Mouse (Mus musculus) MEL (cell line): ENCODE results near the gene Olfr875. TPM values are rescaled to one million over a fixed set of nuclear protein-coding genes. Genes with fewer than 3 reads are reported as not detected.

Experiments
- polyA plus RNA-seq, 2 experiments: library from polyadenylated mRNA; stranded (reverse) in 1 of 2; unstranded in 1 of 2; fragments of >175 nt in 1 of 2; fragments of >200 nt in 1 of 2; gene quantifications; 2 replicates each; pipeline versions ENCODE4 v1.2.1 to v1.2.4; 2012; ENCODE audit warnings: low replicate concordance in 2 of 2, low read depth in 1 of 2; ENCODE audit not compliant: insufficient read length in 2 of 2, insufficient read depth in 1 of 2, missing spikeins in 1 of 2
- total RNA-seq: library from RNA; depleted of rRNA; stranded (reverse); fragments of 300-350 nt; gene quantifications from 2 replicates; pipeline ENCODE4 v1.2.3, GENCODE M21; 2012; rRNA removed

Olfr875 gene
- total and polyA plus RNA-seq, 3 experiments = not detected

Other genes starting within 250 kb of the Olfr875 start
- 0.10 and 0.23 TPM in 2 replicates for gene Esam, start 243.8 kb upstream of the Olfr875 start, total RNA-seq
- gene Esam, start 243.8 kb upstream of the Olfr875 start, polyA plus RNA-seq = under 1 TPM in 1 of 2 experiments, not detected in 1; 0.89 TPM
- gene Vsig2, start 232.6 kb upstream of the Olfr875 start, total RNA-seq = not detected in 2 replicates
- under 1 TPM in 1 of 2 experiments, not detected in 1; 0.64 TPM for gene Vsig2, start 232.6 kb upstream of the Olfr875 start, polyA plus RNA-seq
- 0.58 and 0.78 TPM in 2 replicates for gene Nrgn, start 219.0 kb upstream of the Olfr875 start, total RNA-seq
- 10 to 100 TPM in 1 of 2 experiments, not detected in 1; 43.5 TPM for gene Nrgn, start 219.0 kb upstream of the Olfr875 start, polyA plus RNA-seq
- gene Siae, start 216.2 kb upstream of the Olfr875 start, total RNA-seq = 4.9 and 5.1 TPM in 2 replicates
- gene Siae, start 216.2 kb upstream of the Olfr875 start, polyA plus RNA-seq = 1 to 10 TPM in 1 of 2 experiments, not detected in 1; 9.2 TPM
- 0.46 and 1.2 TPM in 2 replicates for gene Spa17, start 158.1 kb upstream of the Olfr875 start, total RNA-seq
- gene Spa17, start 158.1 kb upstream of the Olfr875 start, polyA plus RNA-seq = 1 to 10 TPM in 1 of 2 experiments, not detected in 1; 2.6 TPM
- 140 and 159 TPM in 2 replicates for gene Tbrg1, start 114.5 kb upstream of the Olfr875 start, total RNA-seq
- 100 to 1,000 TPM in 1 of 2 experiments, not detected in 1; 127 TPM for gene Tbrg1, start 114.5 kb upstream of the Olfr875 start, polyA plus RNA-seq
- 0.33 and 0.42 TPM in 2 replicates for gene Panx3, start 102.6 kb upstream of the Olfr875 start, total RNA-seq
- under 1 TPM in 1 of 2 experiments, not detected in 1; 0.17 TPM for gene Panx3, start 102.6 kb upstream of the Olfr875 start, polyA plus RNA-seq
- gene Olfr160, start 55.6 kb upstream of the Olfr875 start, total RNA-seq = not detected in 2 replicates
- gene Olfr160, start 55.6 kb upstream of the Olfr875 start, polyA plus RNA-seq = not detected
- not detected in 2 replicates for gene Olfr874, start 26.8 kb upstream of the Olfr875 start, total RNA-seq
- not detected for gene Olfr874, start 26.8 kb upstream of the Olfr875 start, polyA plus RNA-seq
- gene Olfr876, start 31.2 kb downstream of the Olfr875 start, total RNA-seq = not detected in 2 replicates
- not detected for gene Olfr876, start 31.2 kb downstream of the Olfr875 start, polyA plus RNA-seq
- not detected in 2 replicates for gene Olfr877, start 82.4 kb downstream of the Olfr875 start, total RNA-seq
- not detected for gene Olfr877, start 82.4 kb downstream of the Olfr875 start, polyA plus RNA-seq
- gene Olfr145, start 124.9 kb downstream of the Olfr875 start, total RNA-seq = not detected in 2 replicates
- gene Olfr145, start 124.9 kb downstream of the Olfr875 start, polyA plus RNA-seq = not detected
- not detected in 2 replicates for gene Olfr878, start 146.0 kb downstream of the Olfr875 start, total RNA-seq
- gene Olfr878, start 146.0 kb downstream of the Olfr875 start, polyA plus RNA-seq = not detected
- not detected in 2 replicates for gene Olfr881, start 220.0 kb downstream of the Olfr875 start, total RNA-seq
- not detected for gene Olfr881, start 220.0 kb downstream of the Olfr875 start, polyA plus RNA-seq